Mouse (Mus musculus): Measurements from ENCODE around the gene Dctpp1. TPM values are rescaled to one million over a fixed set of nuclear protein-coding genes. Genes with fewer than 3 reads are reported as not detected.

Dctpp1 gene
- total and polyA plus RNA-seq, 3 experiments = 238 to 290 TPM; not detected in 1

DNA sequence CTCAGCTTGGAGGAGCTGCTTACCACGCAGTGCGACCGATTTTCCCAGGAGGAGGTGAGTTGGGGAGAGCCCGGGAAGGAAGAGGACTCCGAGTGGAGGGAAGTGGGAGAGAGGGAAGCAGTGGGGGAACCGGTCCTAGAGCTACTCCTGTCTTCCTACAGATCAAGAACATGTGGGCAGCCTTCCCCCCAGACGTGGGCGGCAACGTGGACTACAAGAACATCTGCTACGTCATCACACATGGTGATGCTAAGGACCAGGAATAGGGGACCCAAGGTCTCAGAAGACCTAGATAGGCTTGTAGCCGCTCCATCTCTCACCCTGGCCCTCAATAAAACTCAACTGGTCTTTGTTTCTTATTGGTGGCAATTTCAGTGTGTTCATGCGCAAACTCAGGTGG lies 46.6 kb downstream of the Dctpp1 start:
- H3K9ac ChIP-seq (ENCODE audit: control insufficient read depth, low read depth, low read length, poor library complexity, severe bottlenecking) = no peak overlapping the region
- H3K27ac ChIP-seq (ENCODE audit: control insufficient read depth, low read depth, low read length) = no peak overlapping the region
- no peak for DNase-seq (ENCODE audit: low read depth, low spot score)
- no peaks in the 10 kb centered on the region for H3K9me3 ChIP-seq (replicated peaks; ENCODE audit: insufficient read depth, low read length)
- H3K79me2 ChIP-seq (ENCODE audit: control insufficient read depth, insufficient read depth, low read length, poor library complexity) = peaks cover 3% of the 10 kb centered on the region
- peaks cover 0 to 24% of the 10 kb centered on the region in 2 experiments; a peak in 2 of 4 replicates for H3K36me3 ChIP-seq (ENCODE audit: control insufficient read depth in 1 of 2, insufficient read depth in 2 of 2, low read length in 2 of 2)
- no peak overlapping the region for H3K4me3 ChIP-seq (ENCODE audit: control insufficient read depth in 1 of 2, insufficient read depth in 1 of 2, low read depth in 2 of 2, low read length in 2 of 2)
- peaks cover 17 to 41% of the 10 kb centered on the region in 2 experiments for H3K4me1 ChIP-seq (ENCODE audit: control insufficient read depth in 1 of 2, insufficient read depth in 2 of 2, low read length in 2 of 2)
- no peak for TF ChIP-seq UBTF (IDR thresholded peaks at IDR 0.05; ENCODE audit: borderline replicate concordance, insufficient read depth, low read depth, low read length)
- no peak for TF ChIP-seq MXI1 (IDR thresholded peaks at IDR 0.05; ENCODE audit: low read depth, low read length)
- no peak for TF ChIP-seq KAT2A (conservative IDR thresholded peaks at IDR 0.05; ENCODE audit: low read depth, low read length)
- TF ChIP-seq MEF2A (IDR thresholded peaks at IDR 0.05; ENCODE audit: extremely low read depth, insufficient replicate concordance, low read depth, low read length, poor library complexity, severe bottlenecking) = no peak
- TF ChIP-seq NRF1 (IDR thresholded peaks at IDR 0.05; ENCODE audit: insufficient read depth, low read depth, low read length, poor library complexity, severe bottlenecking) = no peak
- H3K27me3 ChIP-seq (ENCODE audit: control insufficient read depth in 1 of 2, insufficient read depth in 2 of 2, low read length in 2 of 2) = no peaks in the 10 kb centered on the region

- Histone ChIP-seq H3K4me1 (ENCODE audit: control insufficient read depth in 1 of 2, insufficient read depth in 2 of 2, low read length in 2 of 2) (peaks cover 15 to 37% of the 10 kb centered on the region in 2 experiments), H3K79me2 (ENCODE audit: control insufficient read depth, insufficient read depth, low read length, poor library complexity) (peaks cover 3% of the 10 kb centered on the region), H3K36me3 (ENCODE audit: control insufficient read depth in 1 of 2, insufficient read depth in 2 of 2, low read length in 2 of 2) (peaks cover 0 to 21% of the 10 kb centered on the region in 2 experiments; a peak in 2 of 4 replicates), H3K4me3 (ENCODE audit: control insufficient read depth in 1 of 2, insufficient read depth in 1 of 2, low read depth in 2 of 2, low read length in 2 of 2) (no peak overlapping the region), H3K9ac (ENCODE audit: control insufficient read depth, low read depth, low read length, poor library complexity, severe bottlenecking) (no peak overlapping the region), H3K27ac (ENCODE audit: control insufficient read depth, low read depth, low read length) (no peak overlapping the region), H3K27me3 (ENCODE audit: control insufficient read depth in 1 of 2, insufficient read depth in 2 of 2, low read length in 2 of 2) (no peaks in the 10 kb centered on the region), H3K9me3 (replicated peaks; ENCODE audit: insufficient read depth, low read length) (no peaks in the 10 kb centered on the region)
- peak; percentile 81 for DNase-seq (ENCODE audit: low read depth, low spot score)
- no peak for TF ChIP-seq ETS1 (IDR thresholded peaks at IDR 0.05; ENCODE audit: low read depth, low read length)
- no peak for TF ChIP-seq ZNF384 (IDR thresholded peaks at IDR 0.05; ENCODE audit: low read depth, low read length)
- TF ChIP-seq RAD21 (IDR thresholded peaks at IDR 0.05; ENCODE audit: low read depth, low read length) = peak; percentile 44
- TF ChIP-seq CTCF (IDR thresholded peaks at IDR 0.05 in 2 of 3, conservative IDR thresholded peaks at IDR 0.05 in 1 of 3; ENCODE audit: control insufficient read depth in 1 of 3, insufficient read depth in 1 of 3, low read depth in 2 of 3, low read length in 3 of 3, poor library complexity in 1 of 3, severe bottlenecking in 1 of 3) = peak; percentile 69 to 81 (median 74)
- peak; percentile 59 for TF ChIP-seq SMC3 (IDR thresholded peaks at IDR 0.05; ENCODE audit: low read depth, low read length)
- TF ChIP-seq MAFK (IDR thresholded peaks at IDR 0.05; ENCODE audit: borderline replicate concordance, low read depth, low read length) = no peak
Observed at GRCm38 (mm10) chr7:127213485-127213884, 47.0 kb downstream of the Dctpp1 start.

GRCm38 (mm10) chr7:127212432-127213250 lies 47.9 kb downstream of the Dctpp1 start:
- Histone ChIP-seq H3K36me3 (ENCODE audit: control insufficient read depth in 1 of 2, insufficient read depth in 2 of 2, low read length in 2 of 2) (peaks cover 0 to 15% of the 10 kb centered on the region in 2 experiments; a peak in 2 of 4 replicates), H3K27me3 (ENCODE audit: control insufficient read depth in 1 of 2, insufficient read depth in 2 of 2, low read length in 2 of 2) (no peaks in the 10 kb centered on the region), H3K9ac (ENCODE audit: control insufficient read depth, low read depth, low read length, poor library complexity, severe bottlenecking) (no peak overlapping the region), H3K4me3 (ENCODE audit: control insufficient read depth in 1 of 2, insufficient read depth in 1 of 2, low read depth in 2 of 2, low read length in 2 of 2) (no peak overlapping the region), H3K27ac (ENCODE audit: control insufficient read depth, low read depth, low read length) (no peak overlapping the region), H3K4me1 (ENCODE audit: control insufficient read depth in 1 of 2, insufficient read depth in 2 of 2, low read length in 2 of 2) (peaks cover 9 to 29% of the 10 kb centered on the region in 2 experiments), H3K79me2 (ENCODE audit: control insufficient read depth, insufficient read depth, low read length, poor library complexity) (peaks cover 6% of the 10 kb centered on the region), H3K9me3 (replicated peaks; ENCODE audit: insufficient read depth, low read length) (no peaks in the 10 kb centered on the region)
- no peak for TF ChIP-seq MAX (IDR thresholded peaks at IDR 0.05; ENCODE audit: low read length)
- no peak for TF ChIP-seq JUND (IDR thresholded peaks at IDR 0.05; ENCODE audit: low read depth, low read length)
- TF ChIP-seq BHLHE40 (IDR thresholded peaks at IDR 0.05; ENCODE audit: borderline replicate concordance, low read depth, low read length) = no peak
- no peak for DNase-seq (ENCODE audit: low read depth, low spot score)

Measured in MEL (cell line).